Mouse (Mus musculus): Measurements from ENCODE around the gene Lypd6.

GRCm38 (mm10) chr2:50101152-50101450 is 34.9 kb downstream of the Lypd6 start:
- no peak for TF ChIP-seq CTCF (IDR thresholded peaks at IDR 0.05; ENCODE audit: insufficient read depth, low read length)
- no peak for TF ChIP-seq POLR2A (IDR thresholded peaks at IDR 0.05; ENCODE audit: borderline replicate concordance, extremely low read depth, low read depth, low read length)

Measured in lung, adult 2 months (tissue).